Mouse (Mus musculus): ENCODE measurements around the gene Slc25a47. TPM values are rescaled to one million over a fixed set of nuclear protein-coding genes. Genes with fewer than 3 reads are reported as not detected.
A peak's percentile ranks its signal among the peaks of the same experiment; 100 is the strongest.

Slc25a47 gene
- polyA plus RNA-seq, 1 experiment from 2014 or later: 16.6 TPM

GRCm38 (mm10) chr12:108901346-108901745 is 65.5 kb downstream of the Slc25a47 start:
- Histone ChIP-seq H3K36me3 (peaks cover 12% of the 10 kb centered on the region), H3K4me2 (no peak overlapping the region), H3K27me3 (peaks cover 16% of the 10 kb centered on the region), H3K9ac (peak overlapping the region; percentile 11; the same call in 1 of the 2 replicates), H3K27ac (no peak overlapping the region), H3K4me1 (peaks cover 20% of the 10 kb centered on the region), H3K4me3 (no peak overlapping the region), H3K9me3 (no peaks in the 10 kb centered on the region)
- ATAC-seq (ENCODE audit: insufficient number of reproducible peaks, insufficient read depth, low FRiP score, low TSS enrichment, low read depth): no peak
- 66% methylated on average over 5 of the region's 5 CpGs for WGBS

GRCm38 (mm10) chr12:108902940-108903339 is 67.1 kb downstream of the Slc25a47 start:
- H3K4me3 ChIP-seq: no peak overlapping the region
- H3K36me3 ChIP-seq: peaks cover 10% of the 10 kb centered on the region
- H3K27me3 ChIP-seq: peaks cover 30% of the 10 kb centered on the region
- H3K27ac ChIP-seq: no peak overlapping the region
- H3K9ac ChIP-seq: no peak overlapping the region
- H3K4me1 ChIP-seq: peaks cover 29% of the 10 kb centered on the region
- H3K4me2 ChIP-seq: no peak overlapping the region
- ATAC-seq (ENCODE audit: insufficient number of reproducible peaks, insufficient read depth, low FRiP score, low TSS enrichment, low read depth): no peak
- 23% methylated on average over 8 of the region's 8 CpGs for WGBS
- H3K9me3 ChIP-seq: no peaks in the 10 kb centered on the region

- Histone ChIP-seq H3K4me3 (no peak overlapping the region), H3K4me2 (no peak overlapping the region), H3K27me3 (peaks cover 36% of the 10 kb centered on the region), H3K27ac (no peak overlapping the region), H3K36me3 (peaks cover 3% of the 10 kb centered on the region; the same call in 1 of the 2 replicates), H3K4me1 (peaks cover 32% of the 10 kb centered on the region), H3K9me3 (no peaks in the 10 kb centered on the region), H3K9ac (no peak overlapping the region)
- 61% methylated on average over 8 of the region's 8 CpGs for WGBS
- no peak for ATAC-seq (ENCODE audit: insufficient number of reproducible peaks, insufficient read depth, low FRiP score, low TSS enrichment, low read depth)
These were observed 67.9 kb downstream of the Slc25a47 start for GRCm38 (mm10) chr12:108903600-108904275.

- H3K9me3 ChIP-seq: no peaks in the 10 kb centered on the region
- H3K9ac ChIP-seq: peak overlapping the region; percentile 55
- peaks cover 36% of the 10 kb centered on the region for H3K27me3 ChIP-seq
- no peak overlapping the region for H3K4me3 ChIP-seq
- no peak for ATAC-seq (ENCODE audit: insufficient number of reproducible peaks, insufficient read depth, low FRiP score, low TSS enrichment, low read depth)
- no peak overlapping the region for H3K4me2 ChIP-seq
- 38% methylated on average over 8 of the region's 8 CpGs for WGBS
- peaks cover 3% of the 10 kb centered on the region; the same call in 1 of the 2 replicates for H3K36me3 ChIP-seq
- peaks cover 37% of the 10 kb centered on the region for H3K4me1 ChIP-seq
- H3K27ac ChIP-seq: no peak overlapping the region
These were observed 68.4 kb downstream of the Slc25a47 start for GRCm38 (mm10) chr12:108904276-108904653.

GRCm38 (mm10) chr12:108905620-108906302 is 69.9 kb downstream of the Slc25a47 start:
- ATAC-seq (ENCODE audit: insufficient number of reproducible peaks, insufficient read depth, low FRiP score, low TSS enrichment, low read depth): no peak
- WGBS: 53% methylated on average over 14 of the region's 14 CpGs
- H3K4me2 ChIP-seq: no peak overlapping the region
- H3K27ac ChIP-seq: no peak overlapping the region
- no peak overlapping the region for H3K9ac ChIP-seq
- H3K36me3 ChIP-seq: no peaks in the 10 kb centered on the region
- H3K9me3 ChIP-seq: no peaks in the 10 kb centered on the region
- H3K4me1 ChIP-seq: peaks cover 50% of the 10 kb centered on the region
- H3K4me3 ChIP-seq: no peak overlapping the region
- peaks cover 36% of the 10 kb centered on the region for H3K27me3 ChIP-seq

- H3K27ac ChIP-seq: no peak overlapping the region
- ATAC-seq (ENCODE audit: insufficient number of reproducible peaks, insufficient read depth, low FRiP score, low TSS enrichment, low read depth): no peak
- peaks cover 39% of the 10 kb centered on the region for H3K27me3 ChIP-seq
- H3K9ac ChIP-seq: no peak overlapping the region
- peaks cover 56% of the 10 kb centered on the region for H3K4me1 ChIP-seq
- H3K4me3 ChIP-seq: no peak overlapping the region
- H3K36me3 ChIP-seq: no peaks in the 10 kb centered on the region
- no peak overlapping the region for H3K4me2 ChIP-seq
- no peaks in the 10 kb centered on the region for H3K9me3 ChIP-seq
- 74% methylated on average over 12 of the region's 12 CpGs for WGBS
These were observed 70.6 kb downstream of the Slc25a47 start for GRCm38 (mm10) chr12:108906398-108906797.

MicroRNA genes within 50 kb of the gene (microRNA counts, 519-probe panel; counts per million panel counts)
- microRNA mmu-miR-345-3p (236 counts per million, percentile 44 among the panel's probes with 10 or more counts), microRNA mmu-miR-345-5p (2,875 counts per million, percentile 67 among the panel's probes with 10 or more counts)

Small RNAs within 50 kb of the gene (microRNA-seq; reads per million reads assigned to microRNA genes)
- 122 reads per million, percentile 56 among the genes with 10 or more reads in this experiment for gene Mir345

Other genes starting within 250 kb of the Slc25a47 start
- gene Degs2, start 133.7 kb upstream of the Slc25a47 start, polyA plus RNA-seq (2015; fragmentation: Nextera tagmentation; extraction: Ambion mirVana): 2.4 and 3.0 TPM in 2 replicates
- 18.6 and 21.3 TPM in 2 replicates for gene Yy1, start 43.1 kb upstream of the Slc25a47 start, polyA plus RNA-seq (2015; fragmentation: Nextera tagmentation; extraction: Ambion mirVana)
- gene Slc25a29, start 163 bp upstream of the Slc25a47 start, polyA plus RNA-seq (2015; fragmentation: Nextera tagmentation; extraction: Ambion mirVana): 15.1 and 15.8 TPM in 2 replicates
- gene Wdr25, start 57.6 kb downstream of the Slc25a47 start, polyA plus RNA-seq (2015; fragmentation: Nextera tagmentation; extraction: Ambion mirVana): 9.6 and 10.8 TPM in 2 replicates
- gene Wars, start 58.1 kb downstream of the Slc25a47 start, polyA plus RNA-seq (2015; fragmentation: Nextera tagmentation; extraction: Ambion mirVana): 75.6 and 78.6 TPM in 2 replicates
- 8.8 and 11.8 TPM in 2 replicates for gene Begain, start 232.2 kb downstream of the Slc25a47 start, polyA plus RNA-seq (2015; fragmentation: Nextera tagmentation; extraction: Ambion mirVana)